Mouse (Mus musculus): ENCODE results near the gene Hdac9.

DNA sequence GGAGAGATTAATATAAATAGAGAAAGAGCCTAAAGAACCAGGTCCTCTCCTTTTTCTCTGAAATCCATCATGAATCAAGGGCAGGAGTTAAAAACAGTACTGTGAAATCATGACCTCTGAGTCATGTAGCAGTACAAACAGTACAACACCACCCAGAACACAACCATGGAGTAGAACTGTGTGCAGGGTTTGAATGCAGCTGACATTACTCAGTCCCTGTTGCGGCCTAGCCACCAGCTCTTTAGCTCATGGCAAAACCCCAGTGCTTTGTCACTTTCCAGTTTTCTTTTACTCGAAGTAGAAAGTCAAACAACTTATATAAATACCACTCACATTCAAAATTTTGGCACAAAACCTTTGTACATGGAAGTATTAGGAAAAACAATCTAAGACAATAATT lies 395.4 kb downstream of the Hdac9 start:
- TF ChIP-seq CTCF (IDR thresholded peaks at IDR 0.05 in 2 of 3, conservative IDR thresholded peaks at IDR 0.05 in 1 of 3; ENCODE audit: control insufficient read depth in 1 of 3, insufficient read depth in 1 of 3, low read depth in 2 of 3, low read length in 3 of 3, poor library complexity in 1 of 3, severe bottlenecking in 1 of 3) = no peak
- TF ChIP-seq POLR2A (IDR thresholded peaks at IDR 0.05; ENCODE audit: control insufficient read depth in 1 of 2, insufficient read depth in 1 of 2, low read depth in 1 of 2, low read length in 2 of 2, poor library complexity in 1 of 2) = no peak
- TF ChIP-seq USF1 (IDR thresholded peaks at IDR 0.05; ENCODE audit: low read depth, low read length) = no peak
- no peak for TF ChIP-seq CHD2 (IDR thresholded peaks at IDR 0.05; ENCODE audit: low read length)
- no peak for TF ChIP-seq TCF12 (IDR thresholded peaks at IDR 0.05; ENCODE audit: low read depth, low read length)
- TF ChIP-seq EP300 (IDR thresholded peaks at IDR 0.05; ENCODE audit: low read depth in 1 of 2, low read length in 2 of 2) = no peak
- no peak for TF ChIP-seq HCFC1 (IDR thresholded peaks at IDR 0.05; ENCODE audit: low read depth, low read length)
- TF ChIP-seq MAFK (IDR thresholded peaks at IDR 0.05; ENCODE audit: borderline replicate concordance, low read depth, low read length) = no peak
- TF ChIP-seq ETS1 (IDR thresholded peaks at IDR 0.05; ENCODE audit: low read depth, low read length) = no peak
- TF ChIP-seq POLR2AphosphoS5 (IDR thresholded peaks at IDR 0.05; ENCODE audit: borderline replicate concordance, low read depth, low read length) = no peak
- TF ChIP-seq E2F4 (IDR thresholded peaks at IDR 0.05; ENCODE audit: borderline replicate concordance, low read depth, low read length) = no peak
- no peak for TF ChIP-seq ELF1 (IDR thresholded peaks at IDR 0.05; ENCODE audit: low read depth, low read length)
